Mouse (Mus musculus) liver, adult 2 months (tissue): ENCODE measurements at regions not wholly inside any gene's neighbourhood (a gene's known extent, or its start where the extent isn't known, plus 50 kb on each side); places are given as distances from the start of the nearest gene placed in this dataset.

Experiments
- CTCF ChIP-seq: fragments of 200-500 bp; IDR thresholded peaks from 2 replicates; pipeline ENCODE4 v1.5.1; 2011; ENCODE audit warnings: low read depth, low read length, control low read depth
- POLR2A ChIP-seq: fragments of 200-500 bp; IDR thresholded peaks from 2 replicates; pipeline ENCODE4 v1.6.1; 2011; ENCODE audit warnings: low read length, control low read depth; ENCODE audit not compliant: insufficient read depth; ENCODE audit errors: extremely low read depth

GRCm38 (mm10) chr14:45069598-45070212 is 81.7 kb downstream of the Ptger2 start:
- TF ChIP-seq CTCF, result no peak
- no peak for TF ChIP-seq POLR2A
